Mouse (Mus musculus): ENCODE data around the gene Nck2.

DNA sequence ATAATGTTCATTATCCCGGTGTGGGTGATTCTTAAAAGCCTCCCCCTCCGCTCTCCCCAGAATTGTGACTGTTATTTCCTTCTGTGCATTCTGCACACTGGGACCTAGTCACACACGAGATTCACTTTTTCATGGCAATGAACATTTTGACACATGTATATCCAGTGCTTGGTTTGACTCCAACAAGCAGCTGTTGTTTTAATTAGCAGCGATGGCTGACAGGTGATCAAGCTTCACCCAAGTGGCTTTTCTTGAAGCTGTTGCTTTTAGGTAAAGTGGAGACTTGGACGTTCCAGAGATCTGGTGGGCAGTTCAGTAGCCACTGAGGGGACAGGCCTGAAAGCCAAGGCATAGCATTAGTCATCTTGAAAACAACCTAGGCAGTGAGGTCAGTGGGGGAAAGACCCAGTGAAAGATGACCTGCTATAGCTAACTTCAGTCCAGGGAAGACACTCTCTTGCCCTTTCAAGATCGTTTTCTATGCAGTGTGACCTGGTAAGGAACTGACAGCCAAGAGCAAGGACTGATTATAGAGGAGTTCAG lies 17.3 kb upstream of the Nck2 start:
- TF ChIP-seq CTCF (IDR thresholded peaks at IDR 0.05) (no peak), EP300 (IDR thresholded peaks at IDR 0.05; ENCODE audit: insufficient read depth, low read depth, low read length) (no peak)

All from heart, adult 2 months (tissue).